Mouse (Mus musculus) olfactory bulb, adult 2 months (tissue): ENCODE data around the gene Spns2. TPM values are rescaled to one million over a fixed set of nuclear protein-coding genes. Genes with fewer than 3 reads are reported as not detected.

ENCODE experiments used
- H3K27ac ChIP-seq: fragments of 200-500 bp; 2 replicates; pipeline ENCODE4 v1.5.1; 2012; ENCODE audit warnings: low read depth, low read length; ENCODE audit not compliant: insufficient read depth
- H3K4me1 ChIP-seq: fragments of 200-500 bp; 2 replicates; pipeline ENCODE4 v1.6.1; 2012; ENCODE audit warnings: low read length; ENCODE audit not compliant: control insufficient read depth, insufficient read depth
- H3K4me3 ChIP-seq: fragments of 200-500 bp; 2 replicates; pipeline ENCODE4 v1.5.1; 2012; ENCODE audit warnings: mild to moderate bottlenecking, low read depth, low read length, moderate library complexity; ENCODE audit not compliant: insufficient read depth
- CTCF ChIP-seq: fragments of 200-500 bp; IDR thresholded peaks from 2 replicates; pipeline ENCODE4 v1.5.1; 2012; ENCODE audit warnings: low read depth, mild to moderate bottlenecking, low read length, moderate library complexity; ENCODE audit not compliant: insufficient read depth
- POLR2A ChIP-seq: fragments of 200-500 bp; IDR thresholded peaks from 2 replicates; pipeline ENCODE4 v1.6.1; 2012; ENCODE audit warnings: mild to moderate bottlenecking, low read depth, low read length, moderate library complexity; ENCODE audit not compliant: insufficient read depth
- WGBS: fragments of 180-500 bp; shearing (Covaris S2); methylation state at CpG from one replicate; pipeline ENCODE4 v1.1.7; 2018; 5-methylcytosine and 5-hydroxymethylcytosine counted together
- polyA plus RNA-seq: library from polyadenylated mRNA; stranded (reverse); fragments of >200 nt; gene quantifications from 2 replicates; pipeline ENCODE4 v1.2.4, GENCODE M21; 2012; ENCODE audit warnings: low replicate concordance; ENCODE audit not compliant: missing spikeins, insufficient read depth, insufficient read length

The Spns2 gene
- polyA plus RNA-seq, 1 experiment: not detected

- Histone ChIP-seq H3K27ac (no peak overlapping the region), H3K4me3 (no peak overlapping the region), H3K4me1 (peaks cover 4% of the 10 kb centered on the region)
- TF ChIP-seq CTCF (no peak), POLR2A (no peak)
- 75% methylated on average over 8 of the region's 8 CpGs for WGBS
Observed at GRCm38 (mm10) chr11:72406079-72406675, 83.5 kb downstream of the Spns2 start.

- WGBS: 76% methylated on average over 4 of the region's 4 CpGs
- Histone ChIP-seq H3K4me3 (no peak overlapping the region), H3K27ac (no peak overlapping the region), H3K4me1 (no peaks in the 10 kb centered on the region)
- no peak for TF ChIP-seq POLR2A
- TF ChIP-seq CTCF: no peak
Observed at GRCm38 (mm10) chr11:72405532-72405931, 84.2 kb downstream of the Spns2 start.

GRCm38 (mm10) chr11:72402969-72403368 lies 86.7 kb downstream of the Spns2 start:
- no peak overlapping the region for H3K27ac ChIP-seq
- 90% methylated on average over 12 of the region's 12 CpGs for WGBS
- TF ChIP-seq CTCF (no peak), POLR2A (no peak)
- no peak overlapping the region for H3K4me3 ChIP-seq
- no peaks in the 10 kb centered on the region for H3K4me1 ChIP-seq

- no peak overlapping the region for H3K27ac ChIP-seq
- no peak overlapping the region for H3K4me3 ChIP-seq
- TF ChIP-seq CTCF (no peak), POLR2A (no peak)
- H3K4me1 ChIP-seq: peaks cover 7% of the 10 kb centered on the region; the same call in 1 of the 2 replicates
- WGBS: 85% methylated on average over 5 of the region's 5 CpGs
Observed at GRCm38 (mm10) chr11:72402017-72402416, 87.7 kb downstream of the Spns2 start.

Other genes starting within 250 kb of the Spns2 start
- gene Slc13a5, start 222.7 kb downstream of the Spns2 start, polyA plus RNA-seq: not detected in 2 replicates
- not detected in 2 replicates for gene Xaf1, start 188.3 kb downstream of the Spns2 start, polyA plus RNA-seq
- not detected in 2 replicates for gene Fbxo39, start 175.5 kb downstream of the Spns2 start, polyA plus RNA-seq
- not detected in 2 replicates for gene Tekt1, start 127.5 kb downstream of the Spns2 start, polyA plus RNA-seq
- not detected in 2 replicates for gene Smtnl2, start 78.2 kb downstream of the Spns2 start, polyA plus RNA-seq
- gene Ggt6, start 54.4 kb downstream of the Spns2 start, polyA plus RNA-seq: not detected in 2 replicates
- not detected in 2 replicates for gene Mybbp1a, start 48.5 kb downstream of the Spns2 start, polyA plus RNA-seq
- not detected in 2 replicates for gene Spns3, start 60.6 kb upstream of the Spns2 start, polyA plus RNA-seq
- gene Ube2g1, start 117.4 kb upstream of the Spns2 start, polyA plus RNA-seq: not detected in 2 replicates
- gene Ankfy1, start 200.1 kb upstream of the Spns2 start, polyA plus RNA-seq: 90.7 TPM in 1 of 2 replicates, not detected in the other